In genomic region chr17:14702701-14703100, GRCm38 (mm10) we compare ENCODE assay signal across 12 mouse cellular contexts. TPM values are rescaled to one million over a fixed set of nuclear protein-coding genes. Genes with fewer than 3 reads are reported as not detected.
A peak's percentile ranks its signal among the peaks of the same experiment; 100 is the strongest.
DNase-seq lines count a peak whose midpoint lies in the region; ATAC-seq and TF ChIP-seq lines count a peak whose summit lies in the region.
"Had no signal": no experiment of that assay in that cellular context is flagged by ENCODE, and none has a peak within 500 bp of the region (broad histone marks: within the 10 kb centered on the region; RNA-seq: fewer than 3 reads in every experiment).

No protein-coding gene starts in this region.

- no peaks in the 10 kb centered on the region; the same call in 1 of the 2 replicates for H3K4me1 ChIP-seq in stomach, postnatal 0 days (replicated peaks; ENCODE audit: control insufficient read depth, insufficient read depth)
- H3K4me1 ChIP-seq: midbrain, embryonic 12.5 days; neural tube, embryonic 13.5 days had no signal

- H3K27me3 ChIP-seq in stomach, postnatal 0 days (ENCODE audit: control insufficient read depth, insufficient read depth, low read length): no peaks in the 10 kb centered on the region
- H3K27me3 ChIP-seq: midbrain, embryonic 12.5 days; neural tube, embryonic 13.5 days had no signal

- WGBS in stomach, postnatal 0 days: 41% methylated on average over 3 of the region's 3 CpGs

- peak; percentile 69 to 75 for DNase-seq in cerebellum, postnatal 10 days
- no peak for DNase-seq in cerebellum, adult 11-12 months
- DNase-seq in layer of hippocampus, adult 18-20 months (ENCODE audit: low spot score in 2 of 2): peak; percentile 27 to 59
- DNase-seq in layer of hippocampus, adult 9-10 months (ENCODE audit: low spot score): no peak
- peak; percentile 70 for DNase-seq in Muller cell, postnatal 12 days (ENCODE audit: inconsistent ontology term)
- peak; percentile 10 for DNase-seq in stomach, postnatal 0 days (ENCODE audit: low spot score)
- DNase-seq in urinary bladder, postnatal 10 days (ENCODE audit: low spot score): no peak
- DNase-seq: B cell, adult 2 months had no signal

- ATAC-seq in stomach, postnatal 0 days (ENCODE audit: low FRiP score, low TSS enrichment): no peak
- ATAC-seq in erythroid progenitor cell, adult 5-6 weeks (replicated peaks; ENCODE audit: low FRiP score, poor library complexity, severe bottlenecking): no peak

- no peak for TF ChIP-seq EP300 in stomach, postnatal 0 days (optimal IDR thresholded peaks at IDR 0.05)

- no peak overlapping the region for H3K4me2 ChIP-seq in stomach, postnatal 0 days (replicated peaks; ENCODE audit: low read depth)
- H3K4me2 ChIP-seq: hindbrain, embryonic 14.5 days; midbrain, embryonic 12.5 days; neural tube, embryonic 13.5 days had no signal

- no peak overlapping the region for H3K9ac ChIP-seq in stomach, postnatal 0 days (ENCODE audit: low read length)
- H3K9ac ChIP-seq: hindbrain, embryonic 14.5 days; midbrain, embryonic 12.5 days; neural tube, embryonic 13.5 days had no signal

- no peaks in the 10 kb centered on the region for H3K9me3 ChIP-seq in stomach, postnatal 0 days (ENCODE audit: control insufficient read depth, low read length)
- H3K9me3 ChIP-seq: midbrain, embryonic 12.5 days; neural tube, embryonic 13.5 days had no signal

- H3K36me3 ChIP-seq in stomach, postnatal 0 days (ENCODE audit: control insufficient read depth, insufficient read depth, low read length): no peaks in the 10 kb centered on the region
- H3K36me3 ChIP-seq: midbrain, embryonic 12.5 days; neural tube, embryonic 13.5 days had no signal

- 0 out of 2 replicates have a peak, but pooled peaks have one; percentile 7 for TF ChIP-seq CTCF in stomach, postnatal 0 days (IDR thresholded peaks at IDR 0.05; ENCODE audit: low read depth)

- no peak overlapping the region for H3K4me3 ChIP-seq in stomach, postnatal 0 days (ENCODE audit: low read depth, low read length)
- H3K4me3 ChIP-seq: midbrain, embryonic 12.5 days; neural tube, embryonic 13.5 days had no signal

- no peak overlapping the region for H3K27ac ChIP-seq in stomach, postnatal 0 days (replicated peaks)
- H3K27ac ChIP-seq: hindbrain, embryonic 14.5 days; midbrain, embryonic 12.5 days; neural tube, embryonic 13.5 days had no signal

RNA-seq across cellular contexts. Expression of gene Thbs2, which starts 8.7 kb away (rescaled TPM):
- 1 to 10 TPM; 3.0 to 4.0 TPM for total RNA-seq in layer of hippocampus, adult 18-20 months (2021)
- 18.6 and 21.4 TPM in 2 replicates for polyA plus RNA-seq in stomach, postnatal 0 days (2015; fragmentation: Nextera tagmentation; extraction: Ambion mirVana)
- total RNA-seq in erythroid progenitor cell, adult 5-6 weeks (2015; ENCODE audit: low replicate concordance): not detected in 2 replicates
- 1.3 TPM in 1 of 2 replicates, not detected in the other for total RNA-seq in erythroid progenitor cell, adult 5-6 weeks (2017; ENCODE audit: low replicate concordance)

Comparison
In these comparisons a context has a peak if more than half of its experiments do, and no peak if none do; other contexts are left out.
1. DNase-seq: peak in cerebellum, postnatal 10 days (2 of 2), layer of hippocampus, adult 18-20 months (2 of 2), Muller cell, postnatal 12 days (single experiment) and stomach, postnatal 0 days (single experiment); none in cerebellum, adult 11-12 months (single experiment), layer of hippocampus, adult 9-10 months (single experiment) and urinary bladder, postnatal 10 days (single experiment).